Mouse (Mus musculus) lung, adult 18-20 months (tissue): ENCODE measurements around the gene Dusp9.

ENCODE experiments used
- DNase-seq, 2 experiments: peaks; one replicate each; pipeline ENCODE4 v3.0.0; 2022; ENCODE audit warnings: mixed read lengths in 2 of 2

Dusp9 gene

GRCm38 (mm10) chrX:73639255-73639675 lies at the start of gene Dusp9:
Dusp9 (plus strand) TSS chrX:73639419.
- peak; percentile 46 to 61 for DNase-seq

GRCm38 (mm10) chrX:73593212-73593611 lies 46.0 kb upstream of the Dusp9 start:
- DNase-seq = peak; percentile 17 to 49

- DNase-seq = no peak
Observed at GRCm38 (mm10) chrX:73594451-73595121, 44.6 kb upstream of the Dusp9 start.

GRCm38 (mm10) chrX:73595297-73595938 lies 43.8 kb upstream of the Dusp9 start:
- DNase-seq = no peak

GRCm38 (mm10) chrX:73601456-73601855 lies 37.8 kb upstream of the Dusp9 start:
- no peak for DNase-seq

- no peak for DNase-seq
Observed at GRCm38 (mm10) chrX:73613665-73614064, 25.6 kb upstream of the Dusp9 start.

- DNase-seq = no peak
Observed at GRCm38 (mm10) chrX:73615876-73616275, 23.3 kb upstream of the Dusp9 start.

- DNase-seq = no peak
Observed at GRCm38 (mm10) chrX:73619401-73619800, 19.8 kb upstream of the Dusp9 start.

GRCm38 (mm10) chrX:73619890-73620289 lies 19.3 kb upstream of the Dusp9 start:
- DNase-seq = no peak

- DNase-seq = no peak
Observed at GRCm38 (mm10) chrX:73626981-73627380, 12.2 kb upstream of the Dusp9 start.

- no peak for DNase-seq
Observed at GRCm38 (mm10) chrX:73635425-73635824, 3.8 kb upstream of the Dusp9 start.

GRCm38 (mm10) chrX:73637415-73637814 lies 1.8 kb upstream of the Dusp9 start:
- DNase-seq = no peak

- no peak for DNase-seq
Observed at GRCm38 (mm10) chrX:73639901-73640469, 766 bp downstream of the Dusp9 start.

GRCm38 (mm10) chrX:73645121-73645520 lies 5.9 kb downstream of the Dusp9 start:
- no peak for DNase-seq

GRCm38 (mm10) chrX:73650869-73651268 lies 11.7 kb downstream of the Dusp9 start:
- DNase-seq = no peak

GRCm38 (mm10) chrX:73653392-73653791 lies 14.2 kb downstream of the Dusp9 start:
- no peak for DNase-seq

GRCm38 (mm10) chrX:73654177-73654576 lies 15.0 kb downstream of the Dusp9 start:
- peak; percentile 46 to 74 for DNase-seq

GRCm38 (mm10) chrX:73655529-73655928 lies 16.3 kb downstream of the Dusp9 start:
- peak; percentile 44 to 51 for DNase-seq

GRCm38 (mm10) chrX:73658391-73658790 lies 19.2 kb downstream of the Dusp9 start:
- DNase-seq = no peak

GRCm38 (mm10) chrX:73658936-73659574 lies 19.8 kb downstream of the Dusp9 start:
- DNase-seq = no peak

GRCm38 (mm10) chrX:73659575-73660283 lies 20.5 kb downstream of the Dusp9 start, which contains the start of gene Pnck:
Pnck (minus strand) TSS chrX:73660117.
- DNase-seq = no peak

- DNase-seq = no peak
Observed at GRCm38 (mm10) chrX:73660284-73660665, 21.1 kb downstream of the Dusp9 start.

GRCm38 (mm10) chrX:73663143-73663542 lies 23.9 kb downstream of the Dusp9 start:
- DNase-seq = no peak
